Mouse (Mus musculus) inflammation-experienced regulatory T-cells, adult 16 weeks (primary cell): ENCODE data around the gene Mcts2. TPM values are rescaled to one million over a fixed set of nuclear protein-coding genes. Genes with fewer than 3 reads are reported as not detected.

Experiments
- polyA plus RNA-seq: library from polyadenylated mRNA; unstranded; fragments of 100-300 nt; shearing (Covaris generic); gene quantifications from one replicate; pipeline ENCODE4 v1.2.1, GENCODE M21; 2017

Gene Mcts2
- 3.0 TPM for polyA plus RNA-seq

GRCm38 (mm10) chr2:152686806-152687267, at the start of gene Mcts2:
Mcts2 (plus strand) TSS chr2:152687035.

GRCm38 (mm10) chr2:152669256-152669638, 17.6 kb upstream of the Mcts2 start, which contains the start of gene H13:
H13 (plus strand) TSS chr2:152669461.

DNA sequence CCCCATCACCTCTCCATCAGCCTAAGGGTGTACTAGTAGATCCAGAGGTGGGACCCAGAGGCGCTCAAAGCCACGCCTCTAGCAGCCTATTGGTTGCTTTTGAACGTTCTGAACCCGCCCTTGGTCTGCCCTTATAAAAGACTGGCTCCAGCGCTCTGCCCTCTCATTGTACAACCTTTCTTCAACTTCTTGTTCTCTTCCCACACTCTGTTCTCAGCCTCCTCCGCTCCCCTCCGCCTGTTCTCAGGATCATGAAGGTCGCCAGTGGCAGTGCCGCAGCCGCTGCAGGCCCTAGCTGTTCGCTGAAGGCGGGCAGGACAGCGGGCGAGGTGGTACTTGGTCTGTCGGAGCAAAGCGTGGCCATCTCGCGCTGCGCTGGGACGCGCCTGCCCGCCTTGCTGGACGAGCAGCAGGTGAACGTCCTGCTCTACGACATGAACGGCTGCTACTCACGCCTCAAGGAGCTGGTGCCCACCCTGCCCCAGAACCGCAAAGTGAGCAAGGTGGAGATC, 49.3 kb downstream of the Mcts2 start, which contains the start of gene Id1:
Gene Id1, plus strand, starts transcription at position 162 of the 512 bp plus-strand sequence.

Other genes starting within 250 kb of the Mcts2 start
- gene Defb23, start 222.4 kb upstream of the Mcts2 start, polyA plus RNA-seq: not detected
- not detected for gene Defb20, start 210.0 kb upstream of the Mcts2 start, polyA plus RNA-seq
- not detected for gene Defb22, start 196.9 kb upstream of the Mcts2 start, polyA plus RNA-seq
- gene Defb26, start 175.3 kb upstream of the Mcts2 start, polyA plus RNA-seq: not detected
- not detected for gene Defb28, start 168.8 kb upstream of the Mcts2 start, polyA plus RNA-seq
- not detected for gene Defb29, start 146.9 kb upstream of the Mcts2 start, polyA plus RNA-seq
- not detected for gene Gm17416, start 117.7 kb upstream of the Mcts2 start, polyA plus RNA-seq
- gene Defb21, start 114.3 kb upstream of the Mcts2 start, polyA plus RNA-seq: not detected
- gene Defb19, start 106.7 kb upstream of the Mcts2 start, polyA plus RNA-seq: not detected
- gene Defb45, start 87.6 kb upstream of the Mcts2 start, polyA plus RNA-seq: not detected
- not detected for gene Defb36, start 82.7 kb upstream of the Mcts2 start, polyA plus RNA-seq
- gene Defb25, start 64.0 kb upstream of the Mcts2 start, polyA plus RNA-seq: not detected
- not detected for gene Rem1, start 60.1 kb upstream of the Mcts2 start, polyA plus RNA-seq
- gene H13, start 17.6 kb upstream of the Mcts2 start, polyA plus RNA-seq: 69.2 TPM
- gene Id1, start 49.2 kb downstream of the Mcts2 start, polyA plus RNA-seq: not detected
- gene Cox4i2, start 67.1 kb downstream of the Mcts2 start, polyA plus RNA-seq: 0.41 TPM
- 76.0 TPM for gene Bcl2l1, start 144.7 kb downstream of the Mcts2 start, polyA plus RNA-seq
- 6.2 TPM for gene Tpx2, start 160.9 kb downstream of the Mcts2 start, polyA plus RNA-seq
- not detected for gene Mylk2, start 224.3 kb downstream of the Mcts2 start, polyA plus RNA-seq
- not detected for gene Foxs1, start 246.2 kb downstream of the Mcts2 start, polyA plus RNA-seq